Mouse (Mus musculus) myocyte (in vitro differentiated cells): Measurements from ENCODE around the gene Usf3.
A peak's percentile ranks its signal among the peaks of the same experiment; 100 is the strongest.

Source experiments
- CEBPB ChIP-seq: IDR thresholded peaks from 2 replicates; pipeline ENCODE4 v1.6.1; 2011; ENCODE audit warnings: mild to moderate bottlenecking, moderate library complexity; ENCODE audit not compliant: poor library complexity, insufficient read depth, severe bottlenecking
- MYOG ChIP-seq, 3 experiments: IDR thresholded peaks; one replicate each; pipeline ENCODE4 v1.6.1; 2011; ENCODE audit warnings: control low read depth in 2 of 3, low read depth in 2 of 3, mild to moderate bottlenecking in 2 of 3; ENCODE audit not compliant: insufficient read length in 2 of 3, control insufficient read depth in 1 of 3, insufficient read depth in 1 of 3
- POLR2A ChIP-seq: IDR thresholded peaks from one replicate; pipeline ENCODE4 v1.6.1; 2011; ENCODE audit warnings: low read depth, mild to moderate bottlenecking, control low read depth, moderate library complexity; ENCODE audit not compliant: insufficient read length
- SRF ChIP-seq: IDR thresholded peaks from one replicate; pipeline ENCODE4 v1.6.1; 2011; ENCODE audit warnings: low read depth; ENCODE audit not compliant: control insufficient read depth, insufficient read length

GRCm38 (mm10) chr16:44216417-44216816, 43.4 kb downstream of the Usf3 start:
- TF ChIP-seq POLR2A (no peak), CEBPB (no peak), SRF (no peak), MYOG (IDR thresholded peaks at IDR 0.05; ENCODE audit: control insufficient read depth in 1 of 3, insufficient read depth in 1 of 3, insufficient read length in 2 of 3, low read depth in 2 of 3) (peak in 1 of 3 experiments; percentile 8)
